Mouse (Mus musculus) kidney, adult 18-20 months (tissue): Measurements from ENCODE around the gene 9430038I01Rik.

Source experiments
- DNase-seq: peaks from one replicate; pipeline ENCODE4 v3.0.0; 2021

The 9430038I01Rik gene

DNA sequence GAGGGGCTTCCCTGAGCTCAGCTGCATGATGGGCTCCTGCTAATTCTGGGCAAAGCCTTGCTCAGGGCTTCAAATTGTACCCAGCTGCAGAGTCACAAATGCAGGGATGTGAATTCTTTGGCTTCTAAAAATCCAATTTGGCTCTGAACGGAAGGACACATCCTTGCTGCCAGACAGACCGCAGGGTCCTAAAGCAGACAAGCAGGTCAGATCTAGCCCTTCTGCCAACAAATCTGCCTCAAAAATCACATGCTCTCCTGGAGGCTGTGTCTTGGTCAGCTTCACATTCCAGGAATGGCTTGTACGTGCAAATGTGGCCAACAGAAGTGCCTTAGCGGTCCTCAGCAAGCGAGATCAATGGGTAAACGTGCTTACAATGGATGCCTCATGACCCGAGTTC is 46.0 kb downstream of the 9430038I01Rik start:
- DNase-seq = no peak

DNA sequence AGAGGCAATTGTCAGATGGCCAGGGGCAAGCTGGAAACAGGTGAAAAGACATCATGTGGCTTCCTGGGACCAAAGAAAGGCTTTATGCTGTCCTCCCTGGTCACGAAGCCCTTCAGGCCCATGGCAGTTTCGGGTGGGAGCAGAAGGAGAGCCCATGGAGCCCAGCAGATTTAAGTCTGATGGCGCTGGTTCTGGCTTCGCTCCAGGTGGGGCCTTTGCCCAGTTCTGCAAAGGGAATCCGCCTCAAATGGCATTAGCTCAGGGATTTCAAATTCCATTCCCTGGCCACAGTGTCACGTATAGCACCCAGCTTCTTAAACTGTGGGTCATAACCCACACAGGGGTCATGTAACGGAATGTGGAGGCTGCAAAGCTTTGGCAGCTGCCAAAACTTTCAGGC is 63.7 kb downstream of the 9430038I01Rik start:
- no peak for DNase-seq

DNA sequence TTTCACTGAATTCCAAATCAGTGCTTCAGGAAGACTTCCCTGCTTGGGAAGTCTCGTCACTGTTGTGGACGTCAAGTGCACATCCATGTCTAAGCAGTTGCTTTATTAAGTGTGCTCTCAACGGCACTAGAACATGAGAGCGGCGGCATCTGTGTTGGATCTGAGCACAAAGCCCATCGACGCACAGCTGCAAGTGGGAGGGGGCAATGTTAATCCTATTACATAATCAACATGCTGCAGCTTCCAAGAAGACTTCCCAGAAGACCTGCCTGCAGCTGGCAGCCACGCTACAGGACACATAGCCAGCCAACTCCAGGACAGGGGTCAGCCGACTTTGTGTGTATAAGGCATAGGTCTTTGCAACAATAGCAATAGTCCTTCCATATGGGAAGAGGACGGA is 64.5 kb downstream of the 9430038I01Rik start:
- no peak for DNase-seq

DNA sequence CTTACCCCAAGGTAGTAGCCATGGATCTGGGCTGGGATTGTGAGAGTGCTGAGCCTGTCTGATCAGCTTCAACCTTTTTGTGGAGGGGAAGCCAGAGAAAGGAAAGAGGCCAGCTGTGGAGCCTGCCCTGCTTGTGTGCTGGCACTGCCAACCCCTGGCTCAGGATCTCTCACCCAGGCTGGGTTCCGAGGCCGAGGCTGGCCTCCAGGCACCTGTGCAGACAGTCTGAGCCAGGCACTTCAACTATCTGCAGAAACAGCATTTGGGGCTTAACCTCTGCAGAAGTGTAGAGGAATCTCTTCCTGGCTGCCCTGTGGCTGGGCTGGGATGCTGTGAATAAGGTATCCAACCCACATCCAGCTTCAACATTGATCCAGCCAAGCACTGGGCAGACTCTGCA is 76.6 kb downstream of the 9430038I01Rik start:
- DNase-seq = no peak
